Mouse (Mus musculus) limb, embryonic 11.5 days (tissue): ENCODE measurements at regions not wholly inside any gene's neighbourhood (a gene's known extent, or its start where the extent isn't known, plus 50 kb on each side); places are given as distances from the start of the nearest gene placed in this dataset.

Experiments used
- ATAC-seq: fragments of 200-750 bp; cut with Nextera tagmentation; 2 replicates; pipeline ENCODE4 v1.8.0; 2017; ENCODE audit warnings: low read depth; ENCODE audit not compliant: insufficient number of reproducible peaks, low FRiP score, low TSS enrichment
- DNase-seq: peaks from one replicate; pipeline ENCODE4 v3.0.0-alpha.2; 2015; ENCODE audit warnings: low spot score
- H3K27ac ChIP-seq: fragments of 300-500 bp; sonication (generic); replicated peaks from 2 replicates; pipeline ENCODE4 v1.5.1; 2014; ENCODE audit warnings: low read depth, mild to moderate bottlenecking, low read length
- H3K27me3 ChIP-seq: fragments of 300-500 bp; sonication (generic); 2 replicates; pipeline ENCODE4 v1.6.1; 2014; ENCODE audit warnings: mild to moderate bottlenecking, low read length, mixed read lengths; ENCODE audit not compliant: control insufficient read depth, insufficient read depth
- H3K36me3 ChIP-seq: fragments of 300-500 bp; sonication (generic); 2 replicates; pipeline ENCODE4 v1.6.1; 2014; ENCODE audit warnings: mild to moderate bottlenecking, low read length, moderate library complexity, mixed read lengths; ENCODE audit not compliant: control insufficient read depth, insufficient read depth
- H3K4me1 ChIP-seq: fragments of 300-500 bp; sonication (generic); 2 replicates; pipeline ENCODE4 v1.6.1; 2014; ENCODE audit warnings: low read length, mixed read lengths; ENCODE audit not compliant: control insufficient read depth, insufficient read depth
- H3K4me2 ChIP-seq: fragments of 300-500 bp; sonication (generic); 2 replicates; pipeline ENCODE4 v1.6.1; 2014; ENCODE audit warnings: low read depth, mild to moderate bottlenecking, moderate library complexity; ENCODE audit not compliant: severe bottlenecking
- H3K4me3 ChIP-seq: fragments of 300-500 bp; sonication (generic); 2 replicates; pipeline ENCODE4 v1.5.1; 2014; ENCODE audit warnings: low read depth, low read length
- H3K9ac ChIP-seq: fragments of 300-500 bp; sonication (generic); 2 replicates; pipeline ENCODE4 v1.6.1; 2014; ENCODE audit warnings: mild to moderate bottlenecking, low read length
- H3K9me3 ChIP-seq: fragments of 300-500 bp; sonication (generic); 2 replicates; pipeline ENCODE4 v1.6.1; 2016; ENCODE audit warnings: low read length; ENCODE audit not compliant: control insufficient read depth
- WGBS: fragments of 180-500 bp; shearing (Covaris S2); extraction: QIAGEN DNeasy Blood & Tissue Kit; methylation state at CpG from one replicate; pipeline ENCODE4 v1.1.7; 2014; 5-methylcytosine and 5-hydroxymethylcytosine counted together

DNA sequence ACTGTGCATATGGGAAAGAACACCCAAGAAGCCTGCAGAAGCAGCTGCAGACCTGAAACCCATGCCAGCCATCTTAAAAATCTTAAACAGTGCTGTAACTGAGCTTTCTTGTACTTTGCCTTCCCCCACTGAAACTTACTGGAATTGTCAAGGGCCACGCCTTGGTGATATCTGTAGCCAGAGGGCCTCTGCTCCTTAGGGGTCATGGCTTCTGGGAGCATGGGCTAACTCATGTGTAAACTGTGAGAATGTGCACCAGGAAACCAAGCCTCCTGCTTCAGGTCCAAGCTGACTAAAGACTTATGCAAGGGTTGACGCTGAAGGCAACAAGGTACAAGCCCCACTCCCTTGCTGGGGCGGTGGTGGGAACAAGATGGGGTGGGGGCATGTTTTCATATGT is 73.8 kb upstream of the Hes1 start:
- no peak overlapping the region for H3K9ac ChIP-seq
- no peaks in the 10 kb centered on the region for H3K9me3 ChIP-seq
- DNase-seq (no peak), ATAC-seq (no peak)
- no peaks in the 10 kb centered on the region for H3K27me3 ChIP-seq
- no peak overlapping the region for H3K4me3 ChIP-seq
- H3K36me3 ChIP-seq: no peaks in the 10 kb centered on the region
- H3K4me2 ChIP-seq: no peak overlapping the region
- WGBS: 53% methylated on average over 3 of the region's 3 CpGs
- H3K4me1 ChIP-seq: peaks cover 23% of the 10 kb centered on the region
- H3K27ac ChIP-seq: no peak overlapping the region

GRCm38 (mm10) chr16:29990795-29991587 is 73.2 kb upstream of the Hes1 start:
- H3K27ac ChIP-seq: no peak overlapping the region
- no peak overlapping the region for H3K4me3 ChIP-seq
- H3K27me3 ChIP-seq: no peaks in the 10 kb centered on the region
- no peak overlapping the region for H3K9ac ChIP-seq
- H3K4me1 ChIP-seq: peaks cover 29% of the 10 kb centered on the region
- H3K4me2 ChIP-seq: no peak overlapping the region
- H3K36me3 ChIP-seq: no peaks in the 10 kb centered on the region
- ATAC-seq: no peak
- 50% methylated on average over 9 of the region's 9 CpGs for WGBS
- H3K9me3 ChIP-seq: no peaks in the 10 kb centered on the region
- no peak for DNase-seq

DNA sequence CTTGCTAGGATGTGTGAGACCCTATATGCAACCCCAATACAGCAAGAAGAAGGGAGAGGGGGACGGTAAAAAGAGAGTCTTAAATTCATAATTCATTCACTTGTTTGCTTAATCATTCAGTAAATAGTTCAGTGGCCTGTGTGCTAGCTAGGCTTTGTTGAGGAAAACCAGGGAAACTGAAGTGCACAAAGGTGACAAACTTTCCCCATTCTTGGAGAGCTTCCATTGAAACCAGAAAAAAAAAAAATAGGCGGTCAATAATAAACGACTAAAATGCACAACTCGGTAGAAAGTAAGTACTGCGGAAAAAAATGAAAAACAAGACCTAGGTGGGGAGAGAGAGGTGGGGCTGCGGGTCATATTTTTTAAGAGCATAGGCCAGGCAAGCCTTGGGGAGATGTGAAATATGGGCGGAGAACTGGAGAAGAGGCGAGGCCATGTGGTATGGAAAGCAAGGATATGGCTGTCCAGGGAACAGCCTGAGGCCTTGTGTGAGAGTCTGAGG is 72.3 kb upstream of the Hes1 start:
- 75% methylated on average over 8 of the region's 8 CpGs for WGBS
- Histone ChIP-seq H3K4me1 (peaks cover 37% of the 10 kb centered on the region), H3K9ac (no peak overlapping the region), H3K9me3 (no peaks in the 10 kb centered on the region), H3K36me3 (no peaks in the 10 kb centered on the region), H3K4me2 (no peak overlapping the region), H3K27ac (no peak overlapping the region), H3K27me3 (no peaks in the 10 kb centered on the region), H3K4me3 (no peak overlapping the region)
- ATAC-seq: no peak
- DNase-seq: no peak

DNA sequence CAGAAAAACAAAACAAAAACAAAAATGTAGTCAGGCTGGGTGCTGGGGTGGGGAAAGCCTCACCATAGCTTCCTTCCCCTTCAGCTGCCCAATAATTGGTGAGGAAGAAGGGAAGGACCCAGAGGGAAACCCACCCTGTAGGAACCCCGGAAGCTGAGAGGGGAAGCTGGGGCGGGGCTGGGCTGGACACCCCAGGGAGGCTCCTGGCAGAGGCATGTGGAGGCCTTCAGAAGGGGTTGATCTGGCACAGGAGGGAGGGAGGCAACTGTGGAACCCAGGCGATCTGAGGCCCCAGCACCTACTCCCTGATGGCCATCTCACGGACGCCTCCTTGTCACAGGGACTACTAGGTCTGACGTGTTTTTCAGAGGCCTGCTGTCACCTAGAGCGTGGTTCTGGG is 71.1 kb upstream of the Hes1 start:
- Histone ChIP-seq H3K9me3 (no peaks in the 10 kb centered on the region), H3K27me3 (no peaks in the 10 kb centered on the region), H3K36me3 (no peaks in the 10 kb centered on the region), H3K4me2 (no peak overlapping the region), H3K4me3 (no peak overlapping the region), H3K9ac (no peak overlapping the region), H3K4me1 (peaks cover 42% of the 10 kb centered on the region), H3K27ac (no peak overlapping the region)
- ATAC-seq: no peak
- no peak for DNase-seq
- 61% methylated on average over 7 of the region's 7 CpGs for WGBS

GRCm38 (mm10) chr16:29993535-29993934 is 70.6 kb upstream of the Hes1 start:
- DNase-seq: no peak

DNA sequence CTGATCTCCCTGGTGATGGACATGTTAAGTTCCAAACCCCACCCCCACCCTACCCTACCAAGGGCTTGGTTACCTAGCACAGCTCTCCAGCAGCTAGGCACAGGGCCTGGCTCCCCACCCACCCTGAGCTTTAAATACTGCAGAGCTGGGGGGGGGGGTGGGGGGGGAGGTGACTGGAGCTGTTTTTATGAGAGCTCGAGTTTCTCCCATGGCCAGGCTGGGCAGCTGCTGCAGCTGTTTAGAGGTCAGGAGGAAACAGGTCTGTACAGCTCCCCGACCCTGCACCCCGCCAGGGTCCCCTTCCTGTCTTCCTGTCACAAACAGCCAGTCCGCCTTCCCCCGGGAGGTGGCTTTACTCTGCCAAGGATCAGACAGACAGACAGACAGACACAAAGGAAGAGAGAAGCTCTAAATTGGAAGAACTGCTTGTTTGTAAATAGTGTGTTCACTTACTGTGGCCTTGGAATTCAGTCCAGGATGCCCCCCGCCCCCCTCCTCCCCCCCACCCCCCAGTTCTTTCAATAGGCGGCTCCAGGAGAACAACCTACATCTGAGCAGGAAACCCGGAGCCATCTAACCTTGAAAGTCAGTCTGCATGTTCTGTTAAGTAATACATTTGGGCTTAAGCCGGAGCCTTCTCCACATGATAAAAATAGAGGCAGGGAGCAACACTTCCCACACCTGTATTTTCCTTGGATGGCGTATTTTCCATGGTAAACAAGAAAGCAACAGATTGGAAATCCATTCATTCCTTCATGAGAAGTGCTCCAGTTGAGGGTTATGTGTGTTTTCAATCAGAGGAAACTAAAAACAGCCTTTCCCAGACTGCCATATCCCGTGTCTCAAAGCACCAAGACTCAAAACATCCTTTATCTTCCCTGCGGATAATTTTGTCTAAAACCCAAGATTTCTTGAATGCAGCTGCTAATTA is 67.8 kb upstream of the Hes1 start:
- no peak overlapping the region for H3K4me3 ChIP-seq
- H3K4me1 ChIP-seq: peaks cover 38% of the 10 kb centered on the region
- 10% methylated on average over 12 of the region's 12 CpGs for WGBS
- H3K9me3 ChIP-seq: no peaks in the 10 kb centered on the region
- peak overlapping the region; percentile 31; the same call in 1 of the 2 replicates for H3K4me2 ChIP-seq
- ATAC-seq (peak; percentile 76), DNase-seq (peak; percentile 86)
- no peaks in the 10 kb centered on the region for H3K36me3 ChIP-seq
- H3K27ac ChIP-seq: peak overlapping the region; percentile 84
- no peaks in the 10 kb centered on the region for H3K27me3 ChIP-seq
- H3K9ac ChIP-seq: no peak overlapping the region; the same call in 1 of the 2 replicates

More at GRCm38 (mm10) chr16:29993535-29993934, 70.6 kb upstream of the Hes1 start:
- 29% methylated on average over 6 of the region's 6 CpGs for WGBS
- ATAC-seq: no peak
- Histone ChIP-seq H3K4me2 (no peak overlapping the region), H3K9me3 (no peaks in the 10 kb centered on the region), H3K4me3 (no peak overlapping the region), H3K27me3 (no peaks in the 10 kb centered on the region), H3K36me3 (no peaks in the 10 kb centered on the region), H3K27ac (no peak overlapping the region), H3K9ac (no peak overlapping the region), H3K4me1 (peaks cover 42% of the 10 kb centered on the region)

GRCm38 (mm10) chr16:30000166-30000565 is 64.0 kb upstream of the Hes1 start:
- no peaks in the 10 kb centered on the region for H3K9me3 ChIP-seq
- H3K4me1 ChIP-seq: peaks cover 22% of the 10 kb centered on the region
- H3K36me3 ChIP-seq: no peaks in the 10 kb centered on the region
- H3K27me3 ChIP-seq: no peaks in the 10 kb centered on the region
- WGBS: 86% methylated on average over 2 of the region's 2 CpGs
- ATAC-seq (no peak), DNase-seq (no peak)
- H3K27ac ChIP-seq: no peak overlapping the region
- no peak overlapping the region for H3K9ac ChIP-seq
- H3K4me2 ChIP-seq: no peak overlapping the region
- H3K4me3 ChIP-seq: no peak overlapping the region

DNA sequence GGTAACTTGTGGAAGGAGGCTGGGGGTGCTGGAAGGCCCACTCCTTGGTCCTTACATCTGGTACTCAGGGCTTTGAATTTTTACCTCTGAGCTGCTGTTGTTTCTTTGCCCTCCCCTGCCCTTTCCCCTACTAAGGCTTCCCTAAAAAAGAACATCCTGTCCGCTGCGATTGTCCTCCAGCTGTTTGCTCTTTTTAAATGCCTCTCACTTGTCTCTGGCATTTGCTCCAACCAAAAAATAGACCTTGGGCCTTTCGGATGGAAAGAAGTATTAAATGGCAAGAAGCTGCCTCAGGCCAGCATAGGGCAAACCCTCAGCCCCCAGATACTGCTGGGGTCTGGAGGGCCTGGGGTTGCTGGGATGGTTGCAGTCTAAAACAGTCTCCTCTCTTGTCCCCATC is 59.1 kb upstream of the Hes1 start:
- no peaks in the 10 kb centered on the region for H3K36me3 ChIP-seq
- H3K27me3 ChIP-seq: no peaks in the 10 kb centered on the region
- H3K4me2 ChIP-seq: no peak overlapping the region
- DNase-seq: no peak
- H3K4me1 ChIP-seq: peaks cover 16% of the 10 kb centered on the region
- no peak for ATAC-seq
- no peak overlapping the region for H3K4me3 ChIP-seq
- no peak overlapping the region for H3K9ac ChIP-seq
- H3K27ac ChIP-seq: no peak overlapping the region
- H3K9me3 ChIP-seq: no peaks in the 10 kb centered on the region
- 68% methylated on average over 3 of the region's 3 CpGs for WGBS
